Mouse (Mus musculus) ES-E14 (cell line): ENCODE results near the gene Serpine1.

Source experiments
- MAFK ChIP-seq: IDR thresholded peaks from 2 replicates; pipeline ENCODE4 v1.6.1; 2014; ENCODE audit warnings: mild to moderate bottlenecking, low read depth, low read length, inconsistent platforms; ENCODE audit not compliant: insufficient read depth
- ZNF384 ChIP-seq: IDR thresholded peaks from 2 replicates; pipeline ENCODE4 v1.6.1; 2012; ENCODE audit warnings: low read depth, low read length, inconsistent platforms

GRCm38 (mm10) chr5:137012401-137012950 is 59.6 kb downstream of the Serpine1 start:
- no peak for TF ChIP-seq MAFK
- no peak for TF ChIP-seq ZNF384
